Mouse (Mus musculus) CD4-positive, CD25-positive, alpha-beta regulatory T cell, adult 4 months (primary cell): ENCODE measurements around the gene Aqp11. TPM values are rescaled to one million over a fixed set of nuclear protein-coding genes. Genes with fewer than 3 reads are reported as not detected.
A peak's percentile ranks its signal among the peaks of the same experiment; 100 is the strongest.

Source experiments
- ATAC-seq: one replicate; pipeline ENCODE4 v1.8.0; 2017
- polyA plus RNA-seq, 2 experiments: library from polyadenylated mRNA; unstranded; fragments of 100-300 nt; shearing (Covaris generic); gene quantifications; one replicate each; pipeline ENCODE4 v1.2.1; 2017

The Aqp11 gene
- polyA plus RNA-seq, 2 experiments from 2014 or later, result 1.2 to 1.7 TPM

- no peak for ATAC-seq
Observed at GRCm38 (mm10) chr7:97707809-97708208, 30.3 kb downstream of the Aqp11 start.

GRCm38 (mm10) chr7:97707123-97707522, 31.0 kb downstream of the Aqp11 start:
- ATAC-seq, result no peak

- no peak for ATAC-seq
Observed at GRCm38 (mm10) chr7:97701106-97701505, 37.0 kb downstream of the Aqp11 start.

- no peak for ATAC-seq
Observed at GRCm38 (mm10) chr7:97700173-97700572, 37.9 kb downstream of the Aqp11 start.

GRCm38 (mm10) chr7:97696506-97697254, 41.4 kb downstream of the Aqp11 start, which contains the start of gene Clns1a:
TSS of gene Clns1a (plus strand) at chr7:97696634.
- ATAC-seq, result peak; percentile 96

GRCm38 (mm10) chr7:97696133-97696505, 42.0 kb downstream of the Aqp11 start:
- peak; percentile 35 for ATAC-seq

GRCm38 (mm10) chr7:97695441-97695840, 42.6 kb downstream of the Aqp11 start:
- no peak for ATAC-seq

GRCm38 (mm10) chr7:97687831-97688230, 50.3 kb downstream of the Aqp11 start:
- no peak for ATAC-seq

GRCm38 (mm10) chr7:97679239-97679638, 58.9 kb downstream of the Aqp11 start:
- ATAC-seq, result peak; percentile 62

Other genes with a start within 250 kb of the Aqp11 start
- 10 to 100 TPM; 55.0 to 55.1 TPM for gene Aamdc, start 158.8 kb downstream of the Aqp11 start, polyA plus RNA-seq
- gene Rsf1, start 158.4 kb downstream of the Aqp11 start, polyA plus RNA-seq, result 10 to 100 TPM; 25.3 to 27.5 TPM
- gene Clns1a, start 41.7 kb downstream of the Aqp11 start, polyA plus RNA-seq, result 10 to 100 TPM; 80.8 to 90.1 TPM
- 1 to 10 TPM; 4.7 to 5.8 TPM for gene Pak1, start 50.3 kb upstream of the Aqp11 start, polyA plus RNA-seq
- gene Gdpd4, start 181.7 kb upstream of the Aqp11 start, polyA plus RNA-seq, result not detected